Mouse (Mus musculus) gastrocnemius, adult 18-20 months (tissue): Measurements from ENCODE around the gene Osbpl8. TPM values are rescaled to one million over a fixed set of nuclear protein-coding genes. Genes with fewer than 3 reads are reported as not detected.
A peak's percentile ranks its signal among the peaks of the same experiment; 100 is the strongest.
"Not testable (repeated sequence)": the region's sequence is repeated elsewhere in the genome, so short reads cannot be mapped to it uniquely, and the experiment has no call there.

Experiments
- DNase-seq: peaks from one replicate; pipeline ENCODE4 v3.0.0; 2021; ENCODE audit warnings: low spot score
- long read RNA-seq, 2 experiments: library from polyadenylated mRNA; stranded (forward); transcript quantifications; one replicate each; pipeline ENCODE4 v2.0.0; 2021
- total RNA-seq, 2 experiments: library from RNA; stranded (reverse); gene quantifications; 2 replicates each; pipeline ENCODE4 v1.2.3; 2021

The Osbpl8 gene
- 10 to 100 TPM; 13.1 to 17.0 TPM for total RNA-seq
- long read RNA-seq, experiment 1, full-length matches to known transcripts: 7 of 7 reads
- long read RNA-seq, experiment 1, partial matches to known transcripts: 0 of 7 reads
- long read RNA-seq, experiment 1, other reads (novel, unspliced or antisense): 0 of 7 reads
- long read RNA-seq, experiment 2, full-length matches to known transcripts: 11 of 11 reads
- long read RNA-seq, experiment 2, partial matches to known transcripts: 0 of 11 reads
- long read RNA-seq, experiment 2, other reads (novel, unspliced or antisense): 0 of 11 reads

DNA sequence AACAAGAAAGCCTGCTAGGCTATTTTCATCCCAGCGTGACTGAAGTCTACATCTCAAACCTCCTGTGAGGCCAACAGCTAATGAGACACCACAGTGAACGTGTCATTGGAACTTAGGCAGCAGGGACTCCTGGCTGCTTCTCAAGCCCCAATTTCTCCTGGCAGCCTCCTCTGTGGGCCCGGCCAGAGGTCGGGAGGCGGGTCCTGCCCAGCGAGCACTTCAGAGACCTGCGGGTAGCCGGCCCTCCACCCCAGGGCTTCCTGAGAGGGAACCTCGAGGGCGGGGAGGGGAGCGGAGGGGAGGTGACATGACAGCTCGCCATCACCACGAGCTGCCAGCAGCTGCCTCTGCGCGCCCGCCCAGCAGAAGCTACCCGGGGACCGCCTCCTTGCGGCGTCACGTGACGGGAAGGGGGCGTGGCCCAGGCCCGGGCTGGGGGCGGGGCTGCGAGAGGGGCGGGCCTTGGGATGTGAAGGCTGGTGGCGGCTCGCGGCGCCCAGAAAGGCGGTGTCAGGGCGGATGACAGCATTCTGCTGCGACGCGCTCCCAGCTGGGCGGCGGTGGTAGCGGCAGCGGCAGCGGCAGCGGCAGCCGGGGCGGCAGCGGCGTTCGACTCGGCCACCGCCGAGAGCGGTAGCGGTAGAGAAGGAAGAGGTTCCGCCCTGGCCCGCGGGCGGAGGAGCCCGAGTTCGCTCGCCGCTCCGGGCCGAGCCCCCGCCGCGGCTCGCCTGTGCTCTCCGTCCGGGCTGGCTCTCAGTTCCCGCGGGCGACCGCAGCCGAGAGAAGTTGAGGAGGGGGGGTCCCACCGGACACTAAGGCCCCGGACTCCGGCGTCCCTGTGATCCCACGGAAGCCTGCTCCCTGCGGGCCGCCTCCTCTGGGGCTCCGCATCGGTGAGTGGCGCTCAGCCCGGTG is at the start of gene Osbpl8:
TSS of gene Osbpl8 (plus strand) at position 449 of the 915 bp plus-strand sequence.
- DNase-seq: peak; percentile 99

DNA sequence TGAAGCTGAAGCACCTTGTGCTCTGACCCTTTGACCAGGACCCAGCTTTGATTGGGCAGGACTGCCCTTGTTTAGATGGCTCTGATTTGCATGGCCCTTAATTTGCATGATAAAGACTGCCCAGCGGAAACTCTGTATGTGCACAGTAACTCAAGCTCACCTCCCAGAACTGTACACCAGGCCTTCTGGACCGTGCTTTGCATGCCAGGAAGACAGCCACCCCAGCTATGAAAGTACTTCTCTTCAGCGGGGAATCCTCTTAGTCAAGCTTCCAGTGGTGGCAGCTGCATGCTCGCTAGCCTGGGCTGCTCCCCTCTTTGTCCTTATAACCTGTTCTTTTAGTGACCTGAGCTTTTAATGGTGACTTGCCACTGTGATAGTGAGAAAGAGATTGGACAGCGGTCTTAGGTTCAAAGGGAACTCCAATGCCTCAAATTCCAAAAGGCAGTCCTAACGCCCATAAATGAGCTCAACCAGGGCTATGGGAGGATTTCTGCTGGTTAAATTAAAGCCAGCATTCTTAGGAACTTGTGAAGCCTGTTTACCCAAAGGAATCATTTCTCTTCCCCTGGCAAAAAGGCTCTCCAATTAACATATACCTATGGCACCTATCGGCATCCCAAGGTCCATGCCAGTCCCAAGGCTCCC is 47.2 kb upstream of the Osbpl8 start:
- no peak for DNase-seq

DNA sequence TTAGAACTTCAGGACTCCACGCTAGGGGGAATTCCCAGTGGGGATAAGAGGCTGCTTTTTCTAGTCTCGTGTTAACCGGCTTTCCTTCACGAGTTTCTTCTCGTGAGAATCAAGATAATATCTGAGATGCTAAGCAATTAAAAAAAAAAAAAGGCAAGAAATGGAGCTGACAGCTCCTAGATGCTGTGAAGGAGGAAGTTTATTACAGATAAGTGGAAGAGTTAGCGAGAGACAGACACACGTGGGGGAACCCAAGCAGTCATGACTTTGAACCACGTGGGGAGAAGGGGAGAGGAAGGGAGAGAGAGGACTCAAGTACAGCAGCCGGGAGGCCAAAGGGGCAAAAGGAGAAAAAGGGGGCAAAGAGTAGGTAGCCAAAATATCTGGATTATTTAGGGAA is 46.3 kb upstream of the Osbpl8 start:
- DNase-seq: no peak

DNA sequence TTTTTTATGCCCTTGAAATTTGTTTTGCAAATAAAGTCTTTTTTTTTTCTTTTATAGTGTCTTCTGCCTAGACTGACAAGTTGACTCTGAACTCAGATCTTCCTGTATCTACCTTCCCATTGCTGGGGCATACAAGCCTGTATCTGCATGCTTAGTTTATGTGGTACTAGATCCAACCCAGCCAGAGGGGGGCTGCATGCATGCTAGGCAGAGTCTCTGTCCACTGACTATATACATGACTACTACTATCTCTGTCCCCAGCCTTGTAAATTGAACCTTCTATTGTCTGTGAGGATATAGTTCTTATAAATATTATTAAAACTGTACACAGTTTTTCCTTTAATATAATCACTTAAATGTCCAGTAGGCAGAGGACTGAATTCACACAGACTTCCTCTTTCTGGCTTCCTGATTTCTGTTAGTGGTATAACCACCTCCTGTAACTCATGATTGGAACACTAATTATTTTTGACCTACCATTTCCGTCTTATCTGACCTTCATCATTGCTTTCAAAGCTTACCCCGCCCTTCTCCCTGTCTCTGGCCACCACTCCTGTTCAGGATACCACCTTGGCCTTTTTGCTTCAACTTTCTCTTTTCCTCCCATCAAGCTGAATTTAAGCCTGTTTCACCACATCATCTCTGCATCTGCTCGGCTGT is 45.4 kb upstream of the Osbpl8 start:
- no peak for DNase-seq

DNA sequence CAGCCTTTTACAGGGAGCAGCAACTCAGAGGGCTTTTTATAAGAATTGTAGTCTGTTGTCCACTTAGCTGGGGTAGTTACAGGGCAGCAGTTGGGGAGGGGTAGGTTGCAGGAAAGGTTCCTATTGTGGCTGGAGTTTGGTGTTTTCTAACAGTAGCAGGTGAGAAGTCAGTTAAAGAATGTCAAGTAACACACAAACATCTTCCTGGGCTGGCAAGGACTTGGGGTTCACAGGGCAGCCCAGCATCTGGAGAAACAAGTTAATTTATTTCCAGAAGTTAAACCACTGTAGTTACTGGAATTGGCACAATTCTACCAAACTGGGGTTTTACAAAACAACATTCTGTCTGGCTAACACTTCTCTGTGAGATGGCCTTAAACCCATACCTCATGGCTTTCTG is 44.8 kb upstream of the Osbpl8 start:
- no peak for DNase-seq

DNA sequence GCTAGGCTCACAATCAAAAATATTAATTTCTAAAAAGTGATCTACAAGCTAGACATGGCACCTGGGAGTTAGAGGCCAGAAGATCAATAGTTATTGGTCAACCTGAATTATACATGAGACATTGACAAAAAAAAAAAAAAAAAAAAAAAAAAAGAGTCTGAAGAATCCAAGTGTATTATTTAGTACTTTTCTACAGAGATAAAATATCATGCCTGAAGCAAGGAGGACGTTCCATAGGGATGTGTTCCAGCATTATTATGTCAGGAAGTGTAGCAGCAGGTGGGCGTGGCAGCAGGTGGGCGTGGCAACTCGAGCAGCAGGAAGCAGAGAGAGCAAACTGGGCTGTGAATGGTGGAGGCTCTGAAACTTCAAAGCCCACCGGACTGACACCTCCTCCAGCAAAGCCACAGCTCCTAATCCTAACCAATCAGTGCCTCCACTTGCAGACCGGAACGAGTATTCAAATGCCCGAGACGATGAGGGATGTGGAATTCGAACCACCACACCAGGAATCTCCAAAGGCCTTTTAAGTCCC is 41.6 kb upstream of the Osbpl8 start:
- DNase-seq: no peak

DNA sequence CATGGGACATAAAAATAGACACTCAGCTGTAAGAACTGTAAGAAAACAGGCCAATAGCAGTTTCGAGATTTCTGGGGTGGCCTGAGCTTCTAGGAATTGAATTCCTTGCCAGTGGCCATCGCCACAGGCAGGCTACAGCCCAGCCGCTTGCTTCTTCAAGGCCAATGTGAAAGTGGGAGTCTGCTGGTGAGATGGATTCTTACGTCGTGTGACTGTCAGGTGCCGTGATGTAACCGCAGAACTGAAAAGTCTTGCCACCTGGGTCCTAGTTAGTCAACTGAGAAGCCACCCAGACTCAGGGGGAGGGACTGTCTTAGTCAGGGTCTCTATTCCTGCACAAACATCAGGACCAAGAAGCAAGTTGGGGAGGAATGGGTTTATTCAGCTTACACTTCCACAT is 40.4 kb upstream of the Osbpl8 start:
- no peak for DNase-seq

DNA sequence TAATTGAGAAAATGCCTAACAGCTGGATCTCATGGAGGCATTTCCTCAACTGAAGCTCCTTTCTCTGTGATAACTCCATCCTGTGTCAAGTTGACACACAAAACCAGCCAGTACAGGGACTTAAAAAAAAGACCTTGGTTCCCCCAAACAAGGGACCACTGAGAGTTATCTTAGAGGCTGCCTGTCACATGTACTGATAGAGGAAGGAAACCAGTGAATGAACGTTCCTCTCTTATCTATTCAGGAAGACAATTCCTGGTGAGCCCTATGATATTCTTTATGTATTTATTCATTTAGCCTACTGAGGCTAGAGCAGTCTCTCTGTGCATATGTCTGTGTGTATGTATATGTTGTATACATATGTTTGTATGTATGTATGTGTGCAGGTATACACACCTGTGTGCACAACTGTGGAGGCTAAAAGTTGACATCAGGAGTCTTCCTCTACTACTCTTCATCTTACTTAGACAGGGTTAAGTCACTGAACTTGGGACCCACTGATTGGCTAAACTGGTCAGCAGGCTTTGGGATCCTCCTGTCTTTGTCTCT is 39.7 kb upstream of the Osbpl8 start:
- DNase-seq: no peak

DNA sequence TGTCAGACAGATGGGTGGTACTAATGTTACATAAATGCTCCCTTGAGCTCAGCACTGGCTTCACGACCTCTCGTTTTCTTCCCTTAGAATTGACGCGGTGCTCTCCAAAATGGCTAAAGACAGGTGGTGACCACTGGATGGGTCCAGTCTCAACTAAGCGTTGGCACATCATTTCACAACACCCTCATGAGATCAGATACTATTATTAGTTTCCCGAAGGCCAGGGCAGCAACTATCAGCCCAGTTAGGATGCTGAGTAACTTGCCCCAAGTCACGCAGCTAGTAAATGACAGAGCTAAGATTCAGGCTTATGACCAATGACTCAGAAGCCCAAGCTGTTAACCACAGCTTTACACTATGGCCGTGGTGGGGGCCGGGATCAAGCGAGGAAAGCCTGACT is 37.2 kb upstream of the Osbpl8 start:
- peak; percentile 43 for DNase-seq

DNA sequence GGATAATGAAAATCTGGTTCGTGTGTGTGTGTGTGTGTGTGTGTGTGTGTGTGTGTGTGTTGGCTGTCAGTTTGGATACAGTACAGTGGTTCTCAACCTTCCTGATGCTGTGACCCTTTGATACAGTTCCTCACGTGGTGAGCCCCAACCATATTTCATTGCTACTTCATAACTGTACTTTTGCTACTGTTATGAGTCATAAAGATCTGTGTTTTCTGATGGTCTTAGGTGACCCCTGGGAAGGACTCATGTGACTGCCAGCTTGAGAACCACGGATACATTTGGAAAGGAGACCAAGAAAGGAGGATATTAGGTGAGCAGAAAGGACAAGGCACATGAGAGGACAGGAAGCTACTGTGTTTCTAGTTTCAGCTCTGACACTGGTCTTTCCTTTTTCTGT is 36.1 kb upstream of the Osbpl8 start:
- no peak for DNase-seq

DNA sequence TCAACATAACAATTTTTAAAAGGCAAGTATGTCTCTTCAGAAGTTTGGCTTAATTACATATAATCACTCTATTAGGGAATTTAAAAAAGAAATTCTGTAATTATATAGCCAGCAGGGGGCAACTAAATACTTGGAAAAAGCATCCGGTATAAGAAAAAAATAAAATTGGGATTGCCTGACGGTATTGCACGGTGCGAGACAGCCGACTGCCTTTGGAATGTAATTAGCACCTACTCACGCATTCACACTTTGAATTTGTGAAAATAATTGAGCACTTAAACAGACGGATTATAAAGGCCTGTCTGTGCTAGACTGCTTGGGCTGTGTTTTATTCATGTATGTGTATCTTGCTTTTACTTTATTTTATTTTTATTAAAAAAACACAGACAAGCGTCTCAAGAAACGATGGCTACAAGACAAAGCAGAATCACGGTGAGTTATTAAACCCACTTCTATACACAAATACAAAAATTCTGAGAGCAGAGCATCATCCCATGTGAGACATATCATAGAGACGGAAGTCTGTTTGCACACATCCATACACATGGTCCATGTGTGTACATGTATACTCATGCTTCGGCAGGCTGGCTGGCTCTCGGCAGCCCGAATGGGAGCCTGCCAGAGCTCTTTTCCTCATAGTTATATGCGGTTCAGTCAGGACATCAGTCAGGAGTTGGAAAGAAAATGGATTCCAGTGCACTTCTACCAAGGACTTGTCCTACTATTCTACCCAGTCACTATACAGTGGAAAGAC is 34.5 kb upstream of the Osbpl8 start:
- DNase-seq: no peak

DNA sequence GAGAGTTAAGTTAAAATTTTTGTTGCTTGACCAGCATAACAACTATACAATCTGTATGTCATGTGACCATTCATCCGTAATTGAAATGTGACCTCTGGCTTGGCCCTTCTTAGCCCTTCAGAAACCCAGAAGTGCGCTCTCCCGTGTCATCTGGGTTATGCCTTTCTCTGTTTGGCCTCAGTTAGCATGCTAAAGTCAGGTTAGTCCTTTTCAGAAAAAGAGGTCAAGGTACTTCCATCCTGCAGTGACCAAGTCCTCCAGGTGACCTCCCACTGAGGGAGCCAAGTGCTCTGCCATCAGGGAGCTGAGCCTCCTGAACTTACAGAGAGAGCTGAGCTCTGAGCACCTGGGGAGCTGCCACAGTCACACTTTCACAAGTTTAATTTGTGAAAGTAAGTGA is 33.7 kb upstream of the Osbpl8 start:
- DNase-seq: no peak

DNA sequence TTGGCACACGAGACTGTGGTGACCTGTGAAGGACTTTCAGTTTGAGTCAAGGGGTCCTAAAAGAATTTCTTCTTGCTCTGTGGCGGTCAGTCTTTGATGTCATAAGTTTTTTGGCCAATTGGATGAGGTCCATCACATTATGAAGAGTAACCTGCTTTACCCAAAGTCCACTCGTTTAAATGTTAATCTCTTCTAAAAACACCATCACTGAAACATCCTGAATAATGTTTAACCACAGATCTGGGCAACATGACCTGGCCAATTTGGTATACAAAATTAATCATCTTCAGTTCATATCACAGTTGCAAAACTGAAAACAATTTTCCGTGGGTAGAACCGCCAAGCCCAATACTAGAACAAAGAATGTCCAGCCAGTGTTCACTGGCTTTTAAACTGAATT is 31.3 kb upstream of the Osbpl8 start:
- DNase-seq: no peak

DNA sequence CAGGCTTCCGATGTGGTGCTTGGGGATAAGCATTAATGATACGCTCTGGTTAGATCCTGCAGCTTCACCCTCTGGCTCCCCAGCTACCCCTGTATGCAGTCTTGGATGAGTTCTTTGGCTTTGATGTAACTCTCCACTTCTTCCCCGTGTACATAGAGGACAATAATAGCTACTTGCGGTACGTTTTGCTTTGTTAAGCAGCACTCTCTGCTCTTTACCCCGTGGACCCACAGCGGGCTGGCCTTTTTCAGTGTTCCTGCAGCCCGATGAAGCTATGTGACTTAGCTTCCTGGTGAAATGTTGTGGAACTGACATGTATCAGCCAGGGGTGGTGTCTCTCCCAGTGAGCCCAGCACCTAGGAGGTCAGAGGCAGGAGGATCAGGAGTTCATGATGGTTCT is 30.6 kb upstream of the Osbpl8 start:
- DNase-seq: no peak

DNA sequence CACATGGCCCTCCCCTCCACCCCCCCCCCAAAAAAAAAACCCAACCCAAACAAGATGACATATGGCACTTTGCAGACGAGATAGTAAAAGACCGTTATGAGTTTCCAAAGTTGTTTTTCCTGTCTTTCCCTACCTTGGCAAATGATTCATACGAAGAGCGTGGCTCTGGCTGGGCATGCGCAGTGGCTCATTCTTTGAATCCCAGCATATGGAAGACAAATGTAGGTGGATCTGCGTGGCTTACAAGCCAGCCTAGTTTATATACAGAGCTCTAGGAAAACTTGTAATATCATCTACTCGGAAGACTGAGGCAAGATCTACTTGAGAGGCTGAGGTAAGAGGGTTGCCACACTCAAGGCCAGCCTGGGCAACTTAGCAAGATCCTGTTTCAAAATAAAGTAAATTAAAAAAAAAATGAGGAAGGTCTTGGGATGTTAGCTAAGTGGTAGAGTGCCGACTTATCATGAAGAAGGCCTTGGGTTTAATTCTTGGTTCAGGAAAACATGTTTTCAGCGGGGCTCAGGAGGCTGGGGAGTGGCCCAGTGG is 30.1 kb upstream of the Osbpl8 start:
- no peak for DNase-seq

DNA sequence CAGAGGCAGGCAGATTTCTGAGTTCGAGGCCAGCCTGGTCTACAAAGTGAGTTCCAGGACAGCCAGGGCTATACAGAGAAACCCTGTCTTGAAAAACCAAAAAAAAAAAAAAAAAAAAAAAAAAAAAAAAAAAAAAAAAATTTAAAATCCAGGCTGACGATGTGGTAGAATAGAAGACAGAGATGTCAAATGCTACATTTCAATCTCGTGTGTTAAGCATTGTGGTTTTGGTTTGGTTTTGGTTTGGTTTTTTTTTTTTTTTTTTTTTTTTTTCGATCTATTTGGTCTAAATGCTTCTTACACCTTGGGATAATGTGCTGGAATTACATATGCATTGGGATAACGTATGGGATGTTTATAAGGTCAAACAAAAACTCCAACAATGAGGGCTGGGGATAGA is 28.2 kb upstream of the Osbpl8 start:
- DNase-seq: not testable (repeated sequence)

DNA sequence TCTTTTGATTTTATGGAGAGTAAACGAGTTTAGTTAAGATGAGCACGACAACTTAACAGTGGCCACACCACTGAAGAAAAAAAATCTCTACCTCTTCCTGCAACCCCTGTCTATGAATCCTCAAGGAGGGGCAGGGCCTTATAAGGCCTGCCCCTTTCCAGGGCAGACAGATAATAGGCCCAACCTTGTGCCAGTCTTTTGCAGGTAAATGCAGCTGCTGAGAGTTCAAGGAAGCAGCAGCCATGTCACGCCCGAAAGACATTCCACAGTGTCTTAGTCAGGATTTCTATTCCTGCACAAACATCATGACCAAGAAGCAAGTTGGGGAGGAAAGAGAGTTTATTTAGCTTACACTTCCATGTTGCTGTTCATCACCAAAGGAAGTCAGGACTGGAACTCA is 26.6 kb upstream of the Osbpl8 start:
- DNase-seq: no peak

DNA sequence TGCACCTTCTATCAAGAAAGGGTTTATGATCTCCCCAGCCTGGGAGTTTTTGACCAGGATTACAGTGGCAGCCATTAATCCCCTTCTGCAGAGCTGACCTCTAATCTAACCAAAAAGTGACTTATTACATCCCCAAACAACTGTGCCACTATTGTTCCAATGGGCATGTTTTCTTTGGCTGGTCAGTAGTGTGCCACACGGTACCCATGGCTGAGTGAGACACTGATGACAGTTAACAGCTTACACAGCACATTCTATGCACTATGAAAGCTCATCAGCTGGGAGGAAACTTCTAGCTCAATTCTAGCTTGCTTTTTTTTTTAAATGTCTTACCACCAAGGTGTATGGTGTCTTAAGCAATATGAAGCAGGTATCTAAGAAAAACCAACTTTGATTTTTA is 25.4 kb upstream of the Osbpl8 start:
- DNase-seq: no peak

DNA sequence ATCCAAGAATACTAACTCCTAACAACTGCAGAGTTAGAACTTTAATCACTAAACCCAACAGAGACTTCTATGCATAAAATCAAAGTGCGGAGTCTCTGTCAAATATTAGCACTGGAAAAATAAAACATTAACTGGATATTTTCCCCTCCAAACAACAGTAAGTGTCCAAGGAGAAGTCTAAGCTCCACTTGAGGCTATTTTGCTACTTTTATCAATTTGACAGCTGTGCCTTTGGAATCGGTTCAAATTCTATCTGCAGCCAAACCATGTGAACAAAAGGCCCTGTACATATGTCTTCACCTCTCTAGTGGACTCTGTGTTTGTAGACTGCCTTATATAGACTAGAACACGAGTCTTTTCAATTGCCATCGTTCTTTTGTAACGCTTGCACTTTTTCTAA is 24.7 kb upstream of the Osbpl8 start:
- no peak for DNase-seq

DNA sequence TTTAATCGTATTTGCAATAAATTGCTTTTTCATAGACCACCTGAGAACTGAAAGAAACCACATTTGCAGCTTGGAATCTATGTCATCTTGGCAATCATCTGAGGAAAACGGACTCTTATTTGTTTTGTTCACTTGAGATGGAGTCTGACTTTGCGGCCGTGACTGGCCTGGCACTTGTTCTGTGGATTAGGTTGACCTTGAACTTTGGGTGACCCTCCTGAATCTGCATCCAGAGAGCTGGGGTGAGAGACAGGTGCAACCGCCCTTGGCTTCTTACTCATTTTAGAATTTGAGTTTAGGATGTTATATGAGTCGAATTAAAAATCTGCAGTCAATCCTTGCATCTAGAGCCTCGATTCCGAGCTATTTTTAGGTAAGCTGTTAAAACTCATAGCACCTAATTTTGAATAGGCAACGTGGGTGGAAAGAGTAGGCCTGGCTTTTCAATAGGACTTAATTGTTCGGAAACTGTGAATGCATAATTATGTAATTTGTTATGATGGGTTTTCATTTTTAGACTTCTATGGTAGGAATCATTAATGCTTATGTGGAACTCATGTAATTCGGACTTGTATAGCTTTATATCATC is 20.1 kb upstream of the Osbpl8 start:
- no peak for DNase-seq
